Mouse (Mus musculus): Measurements from ENCODE around the gene Ppfibp1. TPM values are rescaled to one million over a fixed set of nuclear protein-coding genes. Genes with fewer than 3 reads are reported as not detected.

The Ppfibp1 gene
- polyA plus RNA-seq, 1 experiment from 2014 or later: 37.0 TPM

GRCm38 (mm10) chr6:146973406-146973805, 85.1 kb downstream of the Ppfibp1 start:
- Histone ChIP-seq H3K36me3 (peaks cover 3% of the 10 kb centered on the region; the same call in 1 of the 2 replicates), H3K27ac (no peak overlapping the region), H3K4me1 (no peaks in the 10 kb centered on the region; the same call in 1 of the 2 replicates), H3K4me3 (no peak overlapping the region), H3K27me3 (ENCODE audit: low read depth, poor library complexity, severe bottlenecking) (no peaks in the 10 kb centered on the region), H3K9me3 (replicated peaks) (no peaks in the 10 kb centered on the region)
- WGBS: 74% methylated on average over 2 of the region's 2 CpGs
- no peak for DNase-seq (ENCODE audit: low spot score)

- no peak for DNase-seq (ENCODE audit: low spot score)
- Histone ChIP-seq H3K27me3 (ENCODE audit: low read depth, poor library complexity, severe bottlenecking) (no peaks in the 10 kb centered on the region), H3K27ac (no peak overlapping the region), H3K9me3 (replicated peaks) (no peaks in the 10 kb centered on the region), H3K4me3 (no peak overlapping the region), H3K4me1 (no peaks in the 10 kb centered on the region; the same call in 1 of the 2 replicates), H3K36me3 (peaks cover 3% of the 10 kb centered on the region; the same call in 1 of the 2 replicates)
Observed at GRCm38 (mm10) chr6:146973830-146974229, 85.5 kb downstream of the Ppfibp1 start.

GRCm38 (mm10) chr6:146976446-146976845, 88.2 kb downstream of the Ppfibp1 start:
- Histone ChIP-seq H3K4me1 (peaks cover 12% of the 10 kb centered on the region), H3K9me3 (replicated peaks) (no peaks in the 10 kb centered on the region), H3K27ac (no peak overlapping the region), H3K27me3 (ENCODE audit: low read depth, poor library complexity, severe bottlenecking) (no peaks in the 10 kb centered on the region), H3K36me3 (peaks cover 3% of the 10 kb centered on the region; the same call in 1 of the 2 replicates), H3K4me3 (no peak overlapping the region)
- WGBS: 87% methylated on average over 8 of the region's 8 CpGs
- DNase-seq (ENCODE audit: low spot score): no peak

GRCm38 (mm10) chr6:146978691-146979114, 90.4 kb downstream of the Ppfibp1 start:
- Histone ChIP-seq H3K9me3 (replicated peaks) (no peaks in the 10 kb centered on the region), H3K4me1 (peaks cover 12% of the 10 kb centered on the region), H3K27me3 (ENCODE audit: low read depth, poor library complexity, severe bottlenecking) (no peaks in the 10 kb centered on the region), H3K36me3 (peaks cover 3% of the 10 kb centered on the region; the same call in 1 of the 2 replicates), H3K4me3 (no peak overlapping the region), H3K27ac (no peak overlapping the region)
- 60% methylated on average over 5 of the region's 5 CpGs for WGBS
- DNase-seq (ENCODE audit: low spot score): no peak

- Histone ChIP-seq H3K4me3 (no peak overlapping the region), H3K27me3 (ENCODE audit: low read depth, poor library complexity, severe bottlenecking) (no peaks in the 10 kb centered on the region), H3K9me3 (replicated peaks) (no peaks in the 10 kb centered on the region), H3K27ac (0 out of 2 replicates have a peak overlapping the region, but pooled peaks have one; percentile 1), H3K4me1 (peaks cover 12% of the 10 kb centered on the region), H3K36me3 (peaks cover 3% of the 10 kb centered on the region; the same call in 1 of the 2 replicates)
- DNase-seq (ENCODE audit: low spot score): no peak
- 63% methylated on average over 1 of the region's 1 CpGs for WGBS
Observed at GRCm38 (mm10) chr6:146979115-146979744, 90.9 kb downstream of the Ppfibp1 start.

GRCm38 (mm10) chr6:146979953-146980352, 91.7 kb downstream of the Ppfibp1 start:
- Histone ChIP-seq H3K36me3 (peaks cover 3% of the 10 kb centered on the region; the same call in 1 of the 2 replicates), H3K27ac (0 out of 2 replicates have a peak overlapping the region, but pooled peaks have one; percentile 1), H3K4me1 (peaks cover 15% of the 10 kb centered on the region), H3K9me3 (replicated peaks) (no peaks in the 10 kb centered on the region), H3K4me3 (no peak overlapping the region), H3K27me3 (ENCODE audit: low read depth, poor library complexity, severe bottlenecking) (no peaks in the 10 kb centered on the region)
- 48% methylated on average over 3 of the region's 3 CpGs for WGBS
- no peak for DNase-seq (ENCODE audit: low spot score)

GRCm38 (mm10) chr6:146981249-146981835, 93.1 kb downstream of the Ppfibp1 start:
- DNase-seq (ENCODE audit: low spot score): no peak
- Histone ChIP-seq H3K4me3 (no peak overlapping the region), H3K27me3 (ENCODE audit: low read depth, poor library complexity, severe bottlenecking) (no peaks in the 10 kb centered on the region), H3K4me1 (peaks cover 21% of the 10 kb centered on the region), H3K9me3 (replicated peaks) (no peaks in the 10 kb centered on the region), H3K27ac (no peak overlapping the region), H3K36me3 (peaks cover 3% of the 10 kb centered on the region; the same call in 1 of the 2 replicates)
- WGBS: 50% methylated on average over 1 of the region's 1 CpGs

GRCm38 (mm10) chr6:146984569-146984968, 96.3 kb downstream of the Ppfibp1 start:
- WGBS: 71% methylated on average over 3 of the region's 3 CpGs
- Histone ChIP-seq H3K9me3 (replicated peaks) (no peaks in the 10 kb centered on the region), H3K27ac (no peak overlapping the region), H3K27me3 (ENCODE audit: low read depth, poor library complexity, severe bottlenecking) (no peaks in the 10 kb centered on the region), H3K4me3 (no peak overlapping the region), H3K36me3 (no peaks in the 10 kb centered on the region), H3K4me1 (peaks cover 15% of the 10 kb centered on the region)
- no peak for DNase-seq (ENCODE audit: low spot score)

GRCm38 (mm10) chr6:146994236-146994635, 105.9 kb downstream of the Ppfibp1 start:
- Histone ChIP-seq H3K27me3 (ENCODE audit: low read depth, poor library complexity, severe bottlenecking) (no peaks in the 10 kb centered on the region), H3K27ac (no peak overlapping the region), H3K4me3 (no peak overlapping the region), H3K4me1 (no peaks in the 10 kb centered on the region), H3K9me3 (replicated peaks) (no peaks in the 10 kb centered on the region), H3K36me3 (peaks cover 22% of the 10 kb centered on the region)
- WGBS: 46% methylated on average over 5 of the region's 5 CpGs
- peak; percentile 57 for DNase-seq (ENCODE audit: low spot score)

GRCm38 (mm10) chr6:146995391-146995790, 107.1 kb downstream of the Ppfibp1 start:
- no peaks in the 10 kb centered on the region for H3K27me3 ChIP-seq (ENCODE audit: low read depth, poor library complexity, severe bottlenecking)
- H3K4me3 ChIP-seq: no peak overlapping the region
- no peak for DNase-seq (ENCODE audit: low spot score)
- no peaks in the 10 kb centered on the region for H3K4me1 ChIP-seq
- peaks cover 22% of the 10 kb centered on the region for H3K36me3 ChIP-seq
- 76% methylated on average over 2 of the region's 2 CpGs for WGBS
- H3K9me3 ChIP-seq (replicated peaks): no peaks in the 10 kb centered on the region
- no peak overlapping the region for H3K27ac ChIP-seq

GRCm38 (mm10) chr6:146995878-146996277, 107.6 kb downstream of the Ppfibp1 start:
- Histone ChIP-seq H3K9me3 (replicated peaks) (no peaks in the 10 kb centered on the region), H3K4me1 (no peaks in the 10 kb centered on the region), H3K4me3 (no peak overlapping the region), H3K36me3 (peaks cover 26% of the 10 kb centered on the region), H3K27ac (no peak overlapping the region), H3K27me3 (ENCODE audit: low read depth, poor library complexity, severe bottlenecking) (no peaks in the 10 kb centered on the region)
- WGBS: 90% methylated on average over 6 of the region's 6 CpGs
- DNase-seq (ENCODE audit: low spot score): no peak

GRCm38 (mm10) chr6:146997006-146997405, 108.7 kb downstream of the Ppfibp1 start:
- WGBS: 93% methylated on average over 6 of the region's 6 CpGs
- H3K36me3 ChIP-seq: peaks cover 34% of the 10 kb centered on the region

GRCm38 (mm10) chr6:146998710-146999109, 110.4 kb downstream of the Ppfibp1 start:
- no peak overlapping the region for H3K27ac ChIP-seq
- H3K36me3 ChIP-seq: peaks cover 31% of the 10 kb centered on the region
- H3K9me3 ChIP-seq (replicated peaks): no peaks in the 10 kb centered on the region
- no peaks in the 10 kb centered on the region for H3K4me1 ChIP-seq
- WGBS: 90% methylated on average over 4 of the region's 4 CpGs
- H3K4me3 ChIP-seq: no peak overlapping the region
- DNase-seq (ENCODE audit: low spot score): no peak
- no peaks in the 10 kb centered on the region for H3K27me3 ChIP-seq (ENCODE audit: low read depth, poor library complexity, severe bottlenecking)

More at GRCm38 (mm10) chr6:146997006-146997405, 108.7 kb downstream of the Ppfibp1 start:
- DNase-seq (ENCODE audit: low spot score): no peak
- H3K27ac ChIP-seq: no peak overlapping the region
- no peaks in the 10 kb centered on the region for H3K9me3 ChIP-seq (replicated peaks)
- no peak overlapping the region for H3K4me3 ChIP-seq
- no peaks in the 10 kb centered on the region for H3K4me1 ChIP-seq
- H3K27me3 ChIP-seq (ENCODE audit: low read depth, poor library complexity, severe bottlenecking): no peaks in the 10 kb centered on the region
